Mouse (Mus musculus) MEL (cell line): ENCODE measurements around the gene Prrt4.

ENCODE experiments used
- CHD2 ChIP-seq: IDR thresholded peaks from 2 replicates; pipeline ENCODE4 v1.6.1; 2011; ENCODE audit warnings: low read length, improper control_type of control experiment
- CTCF ChIP-seq, 3 experiments: IDR thresholded peaks in 2 of 3; conservative IDR thresholded peaks in 1 of 3; 2 replicates each; pipeline ENCODE4 v1.5.1; 2011 to 2012; ENCODE audit warnings: low read length in 3 of 3, low read depth in 2 of 3, mild to moderate bottlenecking in 2 of 3, improper control_type of control experiment in 1 of 3, inconsistent platforms in 1 of 3, mixed read lengths in 1 of 3, moderate library complexity in 1 of 3; ENCODE audit not compliant: control insufficient read depth in 1 of 3, insufficient read depth in 1 of 3, poor library complexity in 1 of 3, severe bottlenecking in 1 of 3
- EP300 ChIP-seq, 2 experiments: IDR thresholded peaks; 2 replicates each; pipeline ENCODE4 v1.6.1; 2011; ENCODE audit warnings: improper control_type of control experiment in 2 of 2, low read length in 2 of 2, low read depth in 1 of 2, mild to moderate bottlenecking in 1 of 2
- ETS1 ChIP-seq: IDR thresholded peaks from 2 replicates; pipeline ENCODE4 v1.6.1; 2012; ENCODE audit warnings: low read depth, mild to moderate bottlenecking, inconsistent platforms, low read length, improper control_type of control experiment, moderate library complexity
- GABPA ChIP-seq: IDR thresholded peaks from 2 replicates; pipeline ENCODE4 v1.6.1; 2012; ENCODE audit warnings: low read depth, mild to moderate bottlenecking, inconsistent platforms, low read length, improper control_type of control experiment, moderate library complexity
- MXI1 ChIP-seq: IDR thresholded peaks from 2 replicates; pipeline ENCODE4 v1.6.1; 2011; ENCODE audit warnings: mild to moderate bottlenecking, low read depth, low read length, improper control_type of control experiment
- POLR2A ChIP-seq, 2 experiments: IDR thresholded peaks; 2 replicates each; pipeline ENCODE4 v1.6.1; 2011 to 2012; ENCODE audit warnings: low read length in 2 of 2, mild to moderate bottlenecking in 2 of 2, control low read depth in 1 of 2, improper control_type of control experiment in 1 of 2, low read depth in 1 of 2, moderate library complexity in 1 of 2; ENCODE audit not compliant: control insufficient read depth in 1 of 2, insufficient read depth in 1 of 2, poor library complexity in 1 of 2
- USF1 ChIP-seq: IDR thresholded peaks from 2 replicates; pipeline ENCODE4 v1.6.1; 2014; ENCODE audit warnings: low read depth, mild to moderate bottlenecking, inconsistent platforms, low read length, improper control_type of control experiment, moderate library complexity
- ZC3H11A ChIP-seq: IDR thresholded peaks from 2 replicates; pipeline ENCODE4 v1.6.1; 2012; ENCODE audit warnings: low read depth, mild to moderate bottlenecking, inconsistent platforms, low read length, improper control_type of control experiment

DNA sequence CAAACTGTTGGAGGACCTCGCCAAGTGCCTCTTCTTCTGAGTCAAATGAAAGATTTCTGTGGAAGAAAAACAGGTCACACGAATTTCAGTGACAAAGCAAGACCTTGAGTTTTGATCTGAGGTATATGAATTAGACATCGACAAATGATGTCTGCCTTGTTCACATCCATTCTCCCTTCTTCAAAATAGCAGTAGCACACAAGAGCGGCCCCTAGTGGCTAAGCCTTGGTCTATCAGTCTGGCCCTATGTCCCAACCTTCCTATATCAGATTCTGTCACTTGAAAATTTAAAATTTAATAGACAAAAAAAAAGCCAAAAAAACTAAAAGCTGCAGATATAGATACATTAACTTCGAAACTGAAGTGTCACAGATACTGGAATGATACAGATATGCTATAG lies 35.8 kb downstream of the Prrt4 start:
- peak; percentile 72 to 83 (median 77) for TF ChIP-seq CTCF (IDR thresholded peaks at IDR 0.05 in 2 of 3, conservative IDR thresholded peaks at IDR 0.05 in 1 of 3; ENCODE audit: control insufficient read depth in 1 of 3, insufficient read depth in 1 of 3, low read depth in 2 of 3, low read length in 3 of 3, poor library complexity in 1 of 3, severe bottlenecking in 1 of 3)
- no peak for TF ChIP-seq CHD2
- TF ChIP-seq ETS1 = no peak
- TF ChIP-seq EP300 (IDR thresholded peaks at IDR 0.05; ENCODE audit: low read depth in 1 of 2, low read length in 2 of 2) = no peak
- no peak for TF ChIP-seq ZC3H11A
- no peak for TF ChIP-seq GABPA
- no peak for TF ChIP-seq POLR2A (IDR thresholded peaks at IDR 0.05; ENCODE audit: control insufficient read depth in 1 of 2, insufficient read depth in 1 of 2, low read depth in 1 of 2, low read length in 2 of 2, poor library complexity in 1 of 2)
- TF ChIP-seq USF1 = no peak
- TF ChIP-seq MXI1 = no peak
